Mouse (Mus musculus): ENCODE measurements around the gene Dop1b. TPM values are rescaled to one million over a fixed set of nuclear protein-coding genes. Genes with fewer than 3 reads are reported as not detected.
"Not testable (repeated sequence)": the region's sequence is repeated elsewhere in the genome, so short reads cannot be mapped to it uniquely, and the experiment has no call there.

Gene Dop1b
- polyA plus RNA-seq, 1 experiment from 2014 or later, result 31.0 TPM

DNA sequence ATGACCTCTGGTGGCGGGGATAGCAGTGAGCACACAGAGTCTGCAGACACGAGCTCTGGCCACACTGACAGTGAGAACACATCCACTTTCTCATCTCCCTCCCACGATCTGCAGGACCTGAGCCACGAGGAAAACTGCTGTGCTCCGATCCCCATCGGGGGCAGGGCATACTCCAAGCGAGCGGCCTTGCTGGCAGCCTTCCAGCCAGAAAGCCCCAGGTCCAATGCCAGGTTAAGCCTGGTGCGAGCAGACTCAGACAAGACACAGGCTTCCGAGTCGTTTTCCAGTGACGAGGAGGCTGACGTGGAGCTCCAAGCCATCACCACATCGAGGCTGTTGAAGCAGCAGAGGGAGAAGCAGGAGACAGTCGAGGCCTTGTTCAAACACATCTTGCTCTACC lies 57.9 kb downstream of the Dop1b start:
- Histone ChIP-seq H3K27ac (no peak overlapping the region), H3K27me3 (no peaks in the 10 kb centered on the region), H3K4me3 (no peak overlapping the region), H3K9me3 (no peaks in the 10 kb centered on the region), H3K4me1 (replicated peaks) (0 out of 2 replicates have a peak, but pooled peaks cover 3% of the 10 kb centered on the region), H3K9ac (no peak overlapping the region), H3K4me2 (no peak overlapping the region), H3K36me3 (peaks cover 80% of the 10 kb centered on the region)
- 82% methylated on average over 15 of the region's 15 CpGs for WGBS
- ATAC-seq (ENCODE audit: low FRiP score), result no peak

DNA sequence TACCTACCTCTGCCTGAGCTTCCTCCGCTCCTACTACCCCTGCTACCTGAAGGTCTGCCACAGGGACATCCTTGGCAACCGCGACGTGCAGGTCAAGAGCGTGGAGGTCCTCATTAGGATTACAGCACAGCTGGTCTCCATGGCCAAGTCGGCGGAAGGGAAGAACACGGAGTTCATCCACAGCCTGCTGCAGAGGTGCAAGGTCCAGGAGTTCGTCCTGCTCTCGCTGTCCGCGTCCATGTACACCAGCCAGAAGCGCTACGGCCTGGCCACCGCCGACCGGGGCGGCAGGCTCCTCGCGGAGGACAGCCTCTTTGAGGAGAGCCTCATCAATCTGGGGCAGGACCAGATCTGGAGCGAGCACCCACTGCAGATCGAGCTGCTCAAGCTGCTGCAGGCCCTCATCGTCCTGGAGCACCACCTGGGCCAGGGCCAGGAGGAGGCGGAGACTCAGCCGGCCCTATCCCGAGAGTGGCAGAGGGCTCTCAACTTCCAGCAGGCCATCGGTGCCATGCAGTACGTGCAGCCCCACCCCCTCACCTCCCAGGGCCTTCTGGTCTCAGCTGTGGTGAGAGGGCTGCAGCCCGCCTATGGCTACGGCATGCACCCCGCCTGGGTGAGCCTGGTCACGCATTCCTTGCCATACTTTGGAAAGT lies 58.7 kb downstream of the Dop1b start:
- peaks cover 80% of the 10 kb centered on the region for H3K36me3 ChIP-seq
- H3K27ac ChIP-seq, result no peak overlapping the region
- no peak overlapping the region for H3K9ac ChIP-seq
- H3K4me2 ChIP-seq, result no peak overlapping the region
- H3K9me3 ChIP-seq, result no peaks in the 10 kb centered on the region
- no peaks in the 10 kb centered on the region for H3K27me3 ChIP-seq
- 68% methylated on average over 32 of the region's 32 CpGs for WGBS
- H3K4me3 ChIP-seq, result no peak overlapping the region
- H3K4me1 ChIP-seq (replicated peaks), result 0 out of 2 replicates have a peak, but pooled peaks cover 3% of the 10 kb centered on the region
- no peak for ATAC-seq (ENCODE audit: low FRiP score)

- H3K4me1 ChIP-seq (replicated peaks), result 0 out of 2 replicates have a peak, but pooled peaks cover 3% of the 10 kb centered on the region
- no peak overlapping the region for H3K4me2 ChIP-seq
- WGBS, result 86% methylated on average over 5 of the region's 5 CpGs
- H3K9me3 ChIP-seq, result no peaks in the 10 kb centered on the region
- no peak overlapping the region for H3K4me3 ChIP-seq
- no peak overlapping the region for H3K27ac ChIP-seq
- ATAC-seq (ENCODE audit: low FRiP score), result no peak
- H3K27me3 ChIP-seq, result no peaks in the 10 kb centered on the region
- no peak overlapping the region for H3K9ac ChIP-seq
- H3K36me3 ChIP-seq, result peaks cover 80% of the 10 kb centered on the region
These were observed 63.0 kb downstream of the Dop1b start for GRCm38 (mm10) chr16:93774658-93775057.

GRCm38 (mm10) chr16:93776468-93776867 lies 64.8 kb downstream of the Dop1b start:
- Histone ChIP-seq H3K36me3 (peaks cover 79% of the 10 kb centered on the region), H3K27me3 (no peaks in the 10 kb centered on the region), H3K4me1 (replicated peaks) (no peaks in the 10 kb centered on the region), H3K27ac (no peak overlapping the region), H3K4me3 (no peak overlapping the region), H3K4me2 (no peak overlapping the region), H3K9ac (no peak overlapping the region), H3K9me3 (no peaks in the 10 kb centered on the region)
- ATAC-seq (ENCODE audit: low FRiP score), result no peak
- WGBS, result 88% methylated on average over 5 of the region's 5 CpGs

DNA sequence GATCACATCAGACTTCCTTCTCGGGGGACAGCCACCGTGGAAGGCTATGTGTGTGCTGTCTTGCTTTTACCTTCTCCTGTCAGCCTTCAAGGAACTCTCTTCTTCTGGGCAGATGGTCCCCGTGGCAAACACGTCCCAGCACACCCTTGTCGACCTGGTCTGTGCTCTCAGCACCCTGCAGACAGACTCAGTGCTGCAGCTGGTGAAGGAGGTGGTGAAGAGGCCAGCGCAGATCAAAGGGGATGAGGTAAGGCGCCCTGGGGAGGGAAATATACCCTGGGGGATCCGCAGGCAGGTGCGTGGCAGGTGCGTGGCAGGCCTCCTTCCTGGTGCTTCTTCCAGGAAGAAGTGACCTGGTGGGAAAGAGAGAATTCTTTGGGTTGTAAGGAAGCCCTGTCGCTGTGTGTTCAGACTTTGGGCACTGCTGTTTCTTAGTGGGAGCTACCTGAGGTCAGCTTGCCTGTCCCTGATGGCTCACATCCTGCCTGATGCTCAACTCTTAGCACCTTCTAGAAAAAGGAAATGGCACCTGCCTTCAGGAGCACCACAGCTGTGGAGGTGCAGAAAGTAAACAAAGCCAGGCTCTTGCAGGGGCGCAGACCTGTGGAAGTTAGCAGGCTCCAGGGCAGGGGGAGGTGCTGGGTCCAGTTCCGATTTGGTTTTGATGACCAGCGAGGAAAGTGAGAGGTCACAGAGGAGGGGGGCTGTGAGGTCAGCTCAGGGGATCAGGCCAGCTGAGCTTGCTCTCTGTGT lies 65.7 kb downstream of the Dop1b start:
- Histone ChIP-seq H3K9me3 (no peaks in the 10 kb centered on the region), H3K27me3 (no peaks in the 10 kb centered on the region), H3K4me3 (no peak overlapping the region), H3K4me2 (no peak overlapping the region), H3K27ac (no peak overlapping the region), H3K9ac (no peak overlapping the region), H3K36me3 (peaks cover 83% of the 10 kb centered on the region), H3K4me1 (replicated peaks) (no peaks in the 10 kb centered on the region)
- 60% methylated on average over 14 of the region's 14 CpGs for WGBS
- ATAC-seq (ENCODE audit: low FRiP score), result no peak

GRCm38 (mm10) chr16:93778393-93778792 lies 66.7 kb downstream of the Dop1b start:
- H3K4me3 ChIP-seq; ATAC-seq (ENCODE audit: low FRiP score); H3K27me3 ChIP-seq; H3K4me2 ChIP-seq; H3K4me1 ChIP-seq (replicated peaks); H3K9ac ChIP-seq; H3K27ac ChIP-seq; H3K9me3 ChIP-seq: not testable (repeated sequence)
- 86% methylated on average over 4 of the region's 4 CpGs for WGBS
- peaks cover 92% of the 10 kb centered on the region for H3K36me3 ChIP-seq

GRCm38 (mm10) chr16:93779554-93779953 lies 67.8 kb downstream of the Dop1b start:
- H3K9me3 ChIP-seq, result peaks cover 4% of the 10 kb centered on the region; the same call in 1 of the 2 replicates
- H3K9ac ChIP-seq, result no peak overlapping the region
- H3K4me1 ChIP-seq (replicated peaks), result no peaks in the 10 kb centered on the region
- H3K27ac ChIP-seq, result no peak overlapping the region
- H3K27me3 ChIP-seq, result no peaks in the 10 kb centered on the region
- no peak overlapping the region for H3K4me2 ChIP-seq
- 92% methylated on average over 4 of the region's 4 CpGs for WGBS
- peaks cover 90% of the 10 kb centered on the region for H3K36me3 ChIP-seq
- H3K4me3 ChIP-seq, result no peak overlapping the region
- no peak for ATAC-seq (ENCODE audit: low FRiP score)

DNA sequence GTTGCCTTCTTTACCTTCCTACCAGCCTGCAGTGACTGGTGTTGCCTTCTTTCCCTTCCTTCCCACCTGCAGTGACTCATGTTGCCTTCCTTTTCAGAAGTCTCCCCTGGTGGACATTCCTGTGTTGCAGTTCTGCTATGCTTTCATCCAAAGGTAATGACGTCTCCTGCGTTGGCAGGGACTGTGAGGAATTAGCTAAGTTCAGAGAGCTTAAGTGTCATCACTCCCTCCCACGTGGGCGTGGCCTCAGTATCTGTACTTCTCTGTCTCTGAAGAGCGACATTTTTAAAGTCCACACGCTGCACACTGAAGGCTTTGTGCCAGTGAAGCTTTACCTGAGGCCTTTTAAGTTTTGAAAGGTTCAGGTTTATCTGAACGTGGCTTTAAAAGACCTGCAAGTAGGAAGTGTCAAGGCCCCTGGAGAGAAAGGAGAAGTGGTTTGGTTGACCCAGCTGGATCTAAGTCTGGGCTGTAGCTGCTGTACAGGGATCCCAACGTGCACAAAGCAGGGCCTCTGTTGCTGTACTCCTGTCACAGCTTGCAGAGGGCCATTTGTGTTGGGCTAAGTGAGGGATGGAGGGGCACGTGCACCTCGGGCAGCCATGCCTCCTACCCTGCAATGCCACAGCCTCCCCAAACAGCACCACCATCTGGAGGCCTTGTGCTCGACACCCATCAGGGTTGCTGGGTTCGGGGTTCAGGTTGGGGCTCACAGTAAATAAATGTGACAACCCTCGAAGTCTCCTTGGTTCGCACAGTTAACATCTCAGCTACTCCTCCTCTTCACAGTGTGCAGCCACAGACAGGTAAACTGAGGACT lies 69.2 kb downstream of the Dop1b start:
- Histone ChIP-seq H3K9ac (no peak overlapping the region), H3K4me1 (replicated peaks) (peaks cover 3% of the 10 kb centered on the region; the same call in 1 of the 2 replicates), H3K9me3 (peaks cover 4% of the 10 kb centered on the region; the same call in 1 of the 2 replicates), H3K27ac (no peak overlapping the region), H3K36me3 (peaks cover 79% of the 10 kb centered on the region), H3K4me2 (no peak overlapping the region), H3K4me3 (no peak overlapping the region), H3K27me3 (no peaks in the 10 kb centered on the region)
- 71% methylated on average over 14 of the region's 14 CpGs for WGBS
- no peak for ATAC-seq (ENCODE audit: low FRiP score)

- Histone ChIP-seq H3K4me1 (replicated peaks) (peaks cover 3% of the 10 kb centered on the region; the same call in 1 of the 2 replicates), H3K9ac (no peak overlapping the region), H3K4me2 (no peak overlapping the region), H3K9me3 (peaks cover 4% of the 10 kb centered on the region; the same call in 1 of the 2 replicates), H3K27ac (no peak overlapping the region), H3K27me3 (no peaks in the 10 kb centered on the region), H3K4me3 (no peak overlapping the region), H3K36me3 (peaks cover 49% of the 10 kb centered on the region)
- ATAC-seq (ENCODE audit: low FRiP score), result no peak
- 96% methylated on average over 7 of the region's 7 CpGs for WGBS
These were observed 72.5 kb downstream of the Dop1b start for GRCm38 (mm10) chr16:93784175-93784574.

GRCm38 (mm10) chr16:93785805-93786204 lies 74.1 kb downstream of the Dop1b start:
- no peaks in the 10 kb centered on the region for H3K27me3 ChIP-seq
- H3K9ac ChIP-seq, result no peak overlapping the region
- peaks cover 4% of the 10 kb centered on the region; the same call in 1 of the 2 replicates for H3K9me3 ChIP-seq
- H3K36me3 ChIP-seq, result peaks cover 35% of the 10 kb centered on the region
- WGBS, result 5% methylated on average over 9 of the region's 9 CpGs
- ATAC-seq (ENCODE audit: low FRiP score), result peak; percentile 86
- H3K4me3 ChIP-seq, result no peak overlapping the region
- no peak overlapping the region for H3K27ac ChIP-seq
- peaks cover 9% of the 10 kb centered on the region for H3K4me1 ChIP-seq (replicated peaks)
- no peak overlapping the region for H3K4me2 ChIP-seq

DNA sequence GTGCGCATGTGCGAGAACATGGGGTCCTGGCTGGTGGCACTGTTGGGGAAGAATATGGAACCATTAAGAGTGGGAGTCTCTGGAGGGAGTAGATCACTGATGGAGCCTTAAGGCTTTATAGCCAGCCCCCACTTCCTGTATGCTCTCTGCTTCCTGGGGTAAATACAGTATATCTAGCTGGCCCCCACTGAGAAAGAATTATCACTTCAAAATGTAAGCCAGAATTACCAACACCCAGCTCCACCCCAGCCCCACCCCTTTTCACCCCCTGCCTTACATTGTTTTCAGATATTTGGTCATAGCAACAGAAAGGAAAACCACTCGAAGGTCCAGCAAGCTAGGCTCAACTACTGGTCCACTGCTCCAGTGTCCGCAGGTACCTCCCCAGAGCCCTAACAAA lies 76.7 kb downstream of the Dop1b start:
- ATAC-seq (ENCODE audit: low FRiP score), result no peak
- Histone ChIP-seq H3K4me1 (replicated peaks) (peaks cover 12% of the 10 kb centered on the region), H3K27ac (no peak overlapping the region), H3K27me3 (no peaks in the 10 kb centered on the region), H3K36me3 (peaks cover 23% of the 10 kb centered on the region), H3K9me3 (peaks cover 4% of the 10 kb centered on the region; the same call in 1 of the 2 replicates), H3K9ac (no peak overlapping the region), H3K4me2 (no peak overlapping the region), H3K4me3 (no peak overlapping the region)
- 89% methylated on average over 4 of the region's 4 CpGs for WGBS

GRCm38 (mm10) chr16:93788881-93789280 lies 77.2 kb downstream of the Dop1b start:
- Histone ChIP-seq H3K27ac (no peak overlapping the region), H3K36me3 (peaks cover 24% of the 10 kb centered on the region), H3K4me3 (no peak overlapping the region), H3K9ac (no peak overlapping the region), H3K4me1 (replicated peaks) (peaks cover 12% of the 10 kb centered on the region), H3K9me3 (peaks cover 3% of the 10 kb centered on the region; the same call in 1 of the 2 replicates), H3K4me2 (no peak overlapping the region), H3K27me3 (no peaks in the 10 kb centered on the region)
- no peak for ATAC-seq (ENCODE audit: low FRiP score)
- whole genome bisulfite sequencing, result 96% methylated on average over 8 of the region's 8 CpGs
